Mouse (Mus musculus) CD4-positive, CD25-positive, alpha-beta regulatory T cell, adult 4 months (primary cell): ENCODE data around the gene Ric1. TPM values are rescaled to one million over a fixed set of nuclear protein-coding genes. Genes with fewer than 3 reads are reported as not detected.

Experiments used
- ATAC-seq: one replicate; pipeline ENCODE4 v1.8.0; 2017
- polyA plus RNA-seq, 2 experiments: library from polyadenylated mRNA; unstranded; fragments of 100-300 nt; shearing (Covaris generic); gene quantifications; one replicate each; pipeline ENCODE4 v1.2.1; 2017

Gene Ric1
- 10 to 100 TPM in 1 of 2 experiments, 1 to 10 TPM in 1; 6.3 to 12.6 TPM for polyA plus RNA-seq

- peak; percentile 72 for ATAC-seq
Observed at GRCm38 (mm10) chr19:29521637-29522435, at the start of gene Ric1. Gene Ric1, plus strand, starts transcription at chr19:29522282.

GRCm38 (mm10) chr19:29472424-29472823 is 49.7 kb upstream of the Ric1 start:
- ATAC-seq, result no peak

- no peak for ATAC-seq
Observed at GRCm38 (mm10) chr19:29472946-29473345, 49.1 kb upstream of the Ric1 start.

- no peak for ATAC-seq
Observed at GRCm38 (mm10) chr19:29474803-29475202, 47.3 kb upstream of the Ric1 start.

GRCm38 (mm10) chr19:29475210-29475620 is 46.9 kb upstream of the Ric1 start:
- peak; percentile 51 for ATAC-seq

- ATAC-seq, result no peak
Observed at GRCm38 (mm10) chr19:29478598-29478997, 43.5 kb upstream of the Ric1 start.

GRCm38 (mm10) chr19:29481578-29481977 is 40.5 kb upstream of the Ric1 start:
- ATAC-seq, result no peak

- no peak for ATAC-seq
Observed at GRCm38 (mm10) chr19:29482148-29482547, 39.9 kb upstream of the Ric1 start.

GRCm38 (mm10) chr19:29482637-29483036 is 39.4 kb upstream of the Ric1 start:
- no peak for ATAC-seq

- ATAC-seq, result no peak
Observed at GRCm38 (mm10) chr19:29483386-29483785, 38.7 kb upstream of the Ric1 start.

GRCm38 (mm10) chr19:29484537-29484936 is 37.5 kb upstream of the Ric1 start:
- ATAC-seq, result no peak

GRCm38 (mm10) chr19:29485257-29485948 is 36.7 kb upstream of the Ric1 start:
- ATAC-seq, result no peak

GRCm38 (mm10) chr19:29486545-29487206 is 35.4 kb upstream of the Ric1 start:
- no peak for ATAC-seq

- ATAC-seq, result no peak
Observed at GRCm38 (mm10) chr19:29487326-29488072, 34.6 kb upstream of the Ric1 start.

- ATAC-seq, result no peak
Observed at GRCm38 (mm10) chr19:29488073-29488390, 34.0 kb upstream of the Ric1 start.

GRCm38 (mm10) chr19:29488420-29488819 is 33.7 kb upstream of the Ric1 start:
- ATAC-seq, result no peak

GRCm38 (mm10) chr19:29489785-29490284 is 32.2 kb upstream of the Ric1 start:
- ATAC-seq, result no peak

GRCm38 (mm10) chr19:29491467-29491866 is 30.6 kb upstream of the Ric1 start:
- no peak for ATAC-seq

- ATAC-seq, result no peak
Observed at GRCm38 (mm10) chr19:29494454-29494853, 27.6 kb upstream of the Ric1 start.

- no peak for ATAC-seq
Observed at GRCm38 (mm10) chr19:29496001-29496597, 26.0 kb upstream of the Ric1 start.

GRCm38 (mm10) chr19:29496786-29497557 is 25.1 kb upstream of the Ric1 start:
- no peak for ATAC-seq
